Mouse (Mus musculus) embryonic facial prominence, embryonic 11.5 days (tissue): ENCODE data around the gene Olfr102. TPM values are rescaled to one million over a fixed set of nuclear protein-coding genes. Genes with fewer than 3 reads are reported as not detected.

Experiments used
- ATAC-seq: fragments of 200-750 bp; cut with Nextera tagmentation; replicated peaks from 2 replicates; pipeline ENCODE4 v1.8.0; 2017; ENCODE audit warnings: low read depth; ENCODE audit not compliant: insufficient number of reproducible peaks, low FRiP score, low TSS enrichment
- DNase-seq: peaks from one replicate; pipeline ENCODE4 v3.0.0-alpha.2; 2015; ENCODE audit warnings: low spot score
- H3K27ac ChIP-seq: fragments of 300-500 bp; sonication (generic); replicated peaks from 2 replicates; pipeline ENCODE4 v1.5.1; 2014; ENCODE audit warnings: mild to moderate bottlenecking, low read depth, low read length, control low read depth
- H3K27me3 ChIP-seq: fragments of 300-500 bp; sonication (generic); 2 replicates; pipeline ENCODE4 v1.6.1; 2014; ENCODE audit warnings: mild to moderate bottlenecking, low read length, moderate library complexity, mixed read lengths; ENCODE audit not compliant: control insufficient read depth, insufficient read depth
- H3K36me3 ChIP-seq: fragments of 300-500 bp; sonication (generic); replicated peaks from 2 replicates; pipeline ENCODE4 v1.6.1; 2014; ENCODE audit warnings: low read depth, mild to moderate bottlenecking, low read length, moderate library complexity, mixed read lengths; ENCODE audit not compliant: control insufficient read depth, insufficient read depth
- H3K4me1 ChIP-seq: fragments of 300-500 bp; sonication (generic); 2 replicates; pipeline ENCODE4 v1.6.1; 2014; ENCODE audit warnings: low read length, mixed read lengths; ENCODE audit not compliant: control insufficient read depth, insufficient read depth
- H3K4me2 ChIP-seq: fragments of 300-500 bp; sonication (generic); 2 replicates; pipeline ENCODE4 v1.6.1; 2014; ENCODE audit warnings: low read depth, mild to moderate bottlenecking, control low read depth, low read length, moderate library complexity
- H3K4me3 ChIP-seq: fragments of 300-500 bp; sonication (generic); 2 replicates; pipeline ENCODE4 v1.5.1; 2014; ENCODE audit warnings: low read depth, low read length, control low read depth
- H3K9ac ChIP-seq: fragments of 300-500 bp; sonication (generic); replicated peaks from 2 replicates; pipeline ENCODE4 v1.6.1; 2014; ENCODE audit warnings: mild to moderate bottlenecking, control low read depth, low read length
- H3K9me3 ChIP-seq: fragments of 300-500 bp; sonication (generic); replicated peaks from 2 replicates; pipeline ENCODE4 v1.6.1; 2016; ENCODE audit warnings: mild to moderate bottlenecking, low read length, inconsistent platforms, mixed read lengths; ENCODE audit not compliant: control insufficient read depth
- WGBS: fragments of 180-500 bp; shearing (Covaris S2); extraction: QIAGEN DNeasy Blood & Tissue Kit; methylation state at CpG from one replicate; pipeline ENCODE4 v1.1.7; 2014; 5-methylcytosine and 5-hydroxymethylcytosine counted together
- polyA plus RNA-seq: library from polyadenylated mRNA; unstranded; fragments of >200 nt; fragmentation: Nextera tagmentation; extraction: Ambion mirVana; gene quantifications from 2 replicates; pipeline ENCODE4 v1.2.1, GENCODE M21; 2014

Gene Olfr102
- polyA plus RNA-seq, 1 experiment from 2014 or later, result not detected

GRCm38 (mm10) chr17:37276573-37276972 is 40.3 kb downstream of the Olfr102 start:
- Histone ChIP-seq H3K4me2 (no peak overlapping the region), H3K36me3 (no peaks in the 10 kb centered on the region), H3K4me3 (no peak overlapping the region), H3K27me3 (no peaks in the 10 kb centered on the region), H3K27ac (no peak overlapping the region), H3K9ac (no peak overlapping the region), H3K9me3 (no peaks in the 10 kb centered on the region), H3K4me1 (no peaks in the 10 kb centered on the region)
- DNase-seq, result no peak
- ATAC-seq, result no peak

GRCm38 (mm10) chr17:37275626-37276248 is 41.1 kb downstream of the Olfr102 start:
- no peaks in the 10 kb centered on the region for H3K4me1 ChIP-seq
- 79% methylated on average over 2 of the region's 2 CpGs for WGBS
- no peak overlapping the region for H3K4me3 ChIP-seq
- no peak overlapping the region for H3K27ac ChIP-seq
- no peak overlapping the region for H3K9ac ChIP-seq
- H3K27me3 ChIP-seq, result no peaks in the 10 kb centered on the region
- no peak for DNase-seq
- no peaks in the 10 kb centered on the region for H3K36me3 ChIP-seq
- ATAC-seq, result no peak
- H3K4me2 ChIP-seq, result no peak overlapping the region
- no peaks in the 10 kb centered on the region for H3K9me3 ChIP-seq

- Histone ChIP-seq H3K9me3 (no peaks in the 10 kb centered on the region), H3K27ac (no peak overlapping the region), H3K4me3 (peak overlapping the region; percentile 36), H3K4me2 (peak overlapping the region; percentile 84), H3K4me1 (no peaks in the 10 kb centered on the region), H3K27me3 (no peaks in the 10 kb centered on the region), H3K9ac (peak overlapping the region; percentile 48; the same call in 1 of the 2 replicates), H3K36me3 (no peaks in the 10 kb centered on the region)
- ATAC-seq, result 0 out of 2 replicates have a peak, but pooled peaks have one; percentile 25
- DNase-seq, result no peak
- WGBS, result 65% methylated on average over 8 of the region's 8 CpGs
These were observed 46.2 kb downstream of the Olfr102 start for GRCm38 (mm10) chr17:37270702-37271092.

GRCm38 (mm10) chr17:37270058-37270701 is 46.7 kb downstream of the Olfr102 start, which contains the start of gene H2-M3:
Gene H2-M3, plus strand, starts transcription at chr17:37270220.
- DNase-seq (peak; percentile 91), ATAC-seq (peak; percentile 97)
- no peaks in the 10 kb centered on the region for H3K36me3 ChIP-seq
- WGBS, result 4% methylated on average over 26 of the region's 26 CpGs
- H3K4me1 ChIP-seq, result no peaks in the 10 kb centered on the region
- peak within 1 kb of the TSS; percentile 84 for H3K4me2 ChIP-seq
- H3K9me3 ChIP-seq, result no peaks in the 10 kb centered on the region
- H3K4me3 ChIP-seq, result peak within 1 kb of the TSS; percentile 36
- peak within 1 kb of the TSS; percentile 48 for H3K9ac ChIP-seq
- no peaks in the 10 kb centered on the region for H3K27me3 ChIP-seq
- H3K27ac ChIP-seq, result no peak within 1 kb of the TSS

GRCm38 (mm10) chr17:37263626-37264025 is 53.2 kb downstream of the Olfr102 start, which contains the start of gene Olfr98:
Gene Olfr98, minus strand, starts transcription at chr17:37263749.
- Histone ChIP-seq H3K4me3 (no peak within 1 kb of the TSS), H3K4me2 (no peak within 1 kb of the TSS), H3K27me3 (no peaks in the 10 kb centered on the region), H3K36me3 (no peaks in the 10 kb centered on the region), H3K9ac (no peak within 1 kb of the TSS), H3K9me3 (no peaks in the 10 kb centered on the region), H3K4me1 (no peaks in the 10 kb centered on the region), H3K27ac (no peak within 1 kb of the TSS)
- WGBS, result 96% methylated on average over 1 of the region's 1 CpGs
- DNase-seq (no peak), ATAC-seq (no peak)

Other genes with a start within 250 kb of the Olfr102 start
- not detected in 2 replicates for gene Olfr90, start 228.6 kb downstream of the Olfr102 start, polyA plus RNA-seq
- gene Olfr91, start 218.8 kb downstream of the Olfr102 start, polyA plus RNA-seq, result not detected in 2 replicates
- gene Olfr92, start 197.0 kb downstream of the Olfr102 start, polyA plus RNA-seq, result not detected in 2 replicates
- gene Olfr93, start 155.6 kb downstream of the Olfr102 start, polyA plus RNA-seq, result not detected in 2 replicates
- not detected in 2 replicates for gene Ubd, start 123.2 kb downstream of the Olfr102 start, polyA plus RNA-seq
- not detected in 2 replicates for gene Olfr94, start 116.1 kb downstream of the Olfr102 start, polyA plus RNA-seq
- gene Olfr95, start 103.9 kb downstream of the Olfr102 start, polyA plus RNA-seq, result not detected in 2 replicates
- gene Olfr96, start 96.9 kb downstream of the Olfr102 start, polyA plus RNA-seq, result not detected in 2 replicates
- not detected in 2 replicates for gene Olfr97, start 79.7 kb downstream of the Olfr102 start, polyA plus RNA-seq
- gene Olfr98, start 53.3 kb downstream of the Olfr102 start, polyA plus RNA-seq, result not detected in 2 replicates
- 1.4 and 1.8 TPM in 2 replicates for gene H2-M3, start 46.8 kb downstream of the Olfr102 start, polyA plus RNA-seq
- not detected in 2 replicates for gene Olfr99, start 33.6 kb downstream of the Olfr102 start, polyA plus RNA-seq
- not detected in 2 replicates for gene Olfr101, start 12.7 kb downstream of the Olfr102 start, polyA plus RNA-seq
- not detected in 2 replicates for gene Olfr103, start 22.6 kb upstream of the Olfr102 start, polyA plus RNA-seq
- not detected in 2 replicates for gene Olfr104-ps, start 42.5 kb upstream of the Olfr102 start, polyA plus RNA-seq
- not detected in 2 replicates for gene Olfr105-ps, start 62.0 kb upstream of the Olfr102 start, polyA plus RNA-seq
- not detected in 2 replicates for gene Olfr106-ps, start 73.3 kb upstream of the Olfr102 start, polyA plus RNA-seq
- not detected in 2 replicates for gene Olfr107, start 82.2 kb upstream of the Olfr102 start, polyA plus RNA-seq
- not detected in 2 replicates for gene Olfr108, start 128.4 kb upstream of the Olfr102 start, polyA plus RNA-seq
- not detected in 2 replicates for gene Olfr109, start 141.9 kb upstream of the Olfr102 start, polyA plus RNA-seq
- gene H2-M2, start 166.5 kb upstream of the Olfr102 start, polyA plus RNA-seq, result not detected in 2 replicates
- not detected in 2 replicates for gene Olfr110, start 175.4 kb upstream of the Olfr102 start, polyA plus RNA-seq
- not detected in 2 replicates for gene Olfr111, start 191.0 kb upstream of the Olfr102 start, polyA plus RNA-seq